Mouse (Mus musculus): Measurements from ENCODE around the gene 5730455P16Rik.
A peak's percentile ranks its signal among the peaks of the same experiment; 100 is the strongest.
"Not testable (repeated sequence)": the region's sequence is repeated elsewhere in the genome, so short reads cannot be mapped to it uniquely, and the experiment has no call there.

5730455P16Rik gene

GRCm38 (mm10) chr11:80379184-80379583 lies 1.4 kb upstream of the 5730455P16Rik start:
- not testable (repeated sequence) for DNase-seq (ENCODE audit: low spot score in 2 of 2)

- not testable (repeated sequence) for DNase-seq (ENCODE audit: low spot score in 2 of 2)
These were observed 726 bp upstream of the 5730455P16Rik start for GRCm38 (mm10) chr11:80378452-80379068.

GRCm38 (mm10) chr11:80376651-80377050 lies 1.2 kb downstream of the 5730455P16Rik start:
- DNase-seq (ENCODE audit: low spot score in 2 of 2), result no peak

GRCm38 (mm10) chr11:80368949-80369348 lies 8.9 kb downstream of the 5730455P16Rik start:
- DNase-seq (ENCODE audit: low spot score in 2 of 2), result no peak

GRCm38 (mm10) chr11:80354832-80355231 lies 23.0 kb downstream of the 5730455P16Rik start:
- no peak for DNase-seq (ENCODE audit: low spot score in 2 of 2)

GRCm38 (mm10) chr11:80351832-80352430 lies 25.9 kb downstream of the 5730455P16Rik start:
- DNase-seq (ENCODE audit: low spot score in 2 of 2), result peak; percentile 26 to 86

GRCm38 (mm10) chr11:80342482-80342881 lies 35.4 kb downstream of the 5730455P16Rik start:
- DNase-seq (ENCODE audit: low spot score in 2 of 2), result no peak

- no peak for DNase-seq (ENCODE audit: low spot score in 2 of 2)
These were observed 41.5 kb downstream of the 5730455P16Rik start for GRCm38 (mm10) chr11:80336351-80336730.

GRCm38 (mm10) chr11:80335609-80336350 lies 42.1 kb downstream of the 5730455P16Rik start:
- DNase-seq (ENCODE audit: low spot score in 2 of 2), result no peak

- DNase-seq (ENCODE audit: low spot score in 2 of 2), result peak in 1 of 2 experiments; percentile 7
These were observed 45.0 kb downstream of the 5730455P16Rik start for GRCm38 (mm10) chr11:80332709-80333400.

GRCm38 (mm10) chr11:80324636-80325035 lies 53.2 kb downstream of the 5730455P16Rik start:
- DNase-seq (ENCODE audit: low spot score in 2 of 2), result no peak

- no peak for DNase-seq (ENCODE audit: low spot score in 2 of 2)
These were observed 54.6 kb downstream of the 5730455P16Rik start for GRCm38 (mm10) chr11:80323255-80323654.

GRCm38 (mm10) chr11:80315743-80316639 lies 61.8 kb downstream of the 5730455P16Rik start:
- no peak for DNase-seq (ENCODE audit: low spot score in 2 of 2)

- no peak for DNase-seq (ENCODE audit: low spot score in 2 of 2)
These were observed 63.9 kb downstream of the 5730455P16Rik start for GRCm38 (mm10) chr11:80313944-80314343.

- DNase-seq (ENCODE audit: low spot score in 2 of 2), result no peak
These were observed 64.4 kb downstream of the 5730455P16Rik start for GRCm38 (mm10) chr11:80313462-80313861.

- no peak for DNase-seq (ENCODE audit: low spot score in 2 of 2)
These were observed 65.3 kb downstream of the 5730455P16Rik start for GRCm38 (mm10) chr11:80312565-80312964.

- DNase-seq (ENCODE audit: low spot score in 2 of 2), result no peak
These were observed 65.8 kb downstream of the 5730455P16Rik start for GRCm38 (mm10) chr11:80312049-80312448.

GRCm38 (mm10) chr11:80311271-80311670 lies 66.6 kb downstream of the 5730455P16Rik start:
- no peak for DNase-seq (ENCODE audit: low spot score in 2 of 2)
